Mouse (Mus musculus) midbrain, embryonic 12.5 days (tissue): Measurements from ENCODE around the gene 4930524B15Rik. TPM values are rescaled to one million over a fixed set of nuclear protein-coding genes. Genes with fewer than 3 reads are reported as not detected.
"Not testable (repeated sequence)": the region's sequence is repeated elsewhere in the genome, so short reads cannot be mapped to it uniquely, and the experiment has no call there.

ENCODE experiments used
- ATAC-seq: fragments of 200-750 bp; cut with Nextera tagmentation; 2 replicates; pipeline ENCODE4 v1.8.0; 2017; ENCODE audit warnings: low read depth, moderate TSS enrichment, moderate library complexity; ENCODE audit not compliant: low FRiP score
- H3K27ac ChIP-seq: fragments of 300-500 bp; sonication (generic); replicated peaks from 2 replicates; pipeline ENCODE4 v1.5.1; 2016; ENCODE audit warnings: mild to moderate bottlenecking
- H3K27me3 ChIP-seq: fragments of 300-500 bp; sonication (generic); 2 replicates; pipeline ENCODE4 v1.6.1; 2016; ENCODE audit warnings: mild to moderate bottlenecking
- H3K36me3 ChIP-seq: fragments of 300-500 bp; sonication (generic); 2 replicates; pipeline ENCODE4 v1.6.1; 2016
- H3K4me1 ChIP-seq: fragments of 300-500 bp; sonication (generic); 2 replicates; pipeline ENCODE4 v1.6.1; 2016
- H3K4me2 ChIP-seq: fragments of 300-500 bp; sonication (generic); replicated peaks from 2 replicates; pipeline ENCODE4 v1.6.1; 2016; ENCODE audit warnings: mild to moderate bottlenecking, moderate library complexity
- H3K4me3 ChIP-seq: fragments of 300-500 bp; sonication (generic); 2 replicates; pipeline ENCODE4 v1.5.1; 2016; ENCODE audit warnings: mild to moderate bottlenecking
- H3K9ac ChIP-seq: fragments of 300-500 bp; sonication (generic); replicated peaks from 2 replicates; pipeline ENCODE4 v1.6.1; 2016; ENCODE audit warnings: mild to moderate bottlenecking, moderate library complexity
- H3K9me3 ChIP-seq: fragments of 300-500 bp; sonication (generic); 2 replicates; pipeline ENCODE4 v1.6.1; 2016; ENCODE audit warnings: mild to moderate bottlenecking
- WGBS: fragments of 180-500 bp; shearing (Covaris S2); methylation state at CpG from one replicate; pipeline ENCODE4 v1.1.7; 2016; 5-methylcytosine and 5-hydroxymethylcytosine counted together
- polyA plus RNA-seq: library from polyadenylated mRNA; unstranded; fragments of >200 nt; fragmentation: Nextera tagmentation; extraction: Ambion mirVana; gene quantifications from 2 replicates; pipeline ENCODE4 v1.2.1, GENCODE M21; 2016

Gene 4930524B15Rik
- polyA plus RNA-seq, 1 experiment from 2014 or later = 0.11 TPM

GRCm38 (mm10) chr11:32000281-32000680 is 34.9 kb downstream of the 4930524B15Rik start, which contains the start of gene Nsg2:
TSS of gene Nsg2 (plus strand) at chr11:32000463.
- no peaks in the 10 kb centered on the region; the same call in 1 of the 2 replicates for H3K27me3 ChIP-seq
- H3K4me1 ChIP-seq = peaks cover 33% of the 10 kb centered on the region
- under 1% methylated on average over 16 of the region's 16 CpGs for WGBS
- peak within 1 kb of the TSS; percentile 52 for H3K4me3 ChIP-seq
- H3K4me2 ChIP-seq = peak within 1 kb of the TSS; percentile 67
- peak; percentile 87 for ATAC-seq
- H3K27ac ChIP-seq = peak within 1 kb of the TSS; percentile 93
- H3K36me3 ChIP-seq = peaks cover 18% of the 10 kb centered on the region
- H3K9ac ChIP-seq = peak within 1 kb of the TSS; percentile 73
- H3K9me3 ChIP-seq = no peaks in the 10 kb centered on the region

- peak overlapping the region; percentile 52 for H3K4me3 ChIP-seq
- H3K27ac ChIP-seq = peak overlapping the region; percentile 93
- no peak for ATAC-seq
- H3K9ac ChIP-seq = peak overlapping the region; percentile 73
- H3K4me2 ChIP-seq = peak overlapping the region; percentile 67
- H3K4me1 ChIP-seq = peaks cover 33% of the 10 kb centered on the region
- peaks cover 7% of the 10 kb centered on the region for H3K9me3 ChIP-seq
- no peaks in the 10 kb centered on the region; the same call in 1 of the 2 replicates for H3K27me3 ChIP-seq
- 3% methylated on average over 11 of the region's 11 CpGs for WGBS
- H3K36me3 ChIP-seq = peaks cover 29% of the 10 kb centered on the region
These were observed 36.0 kb downstream of the 4930524B15Rik start for GRCm38 (mm10) chr11:32001181-32001910.

- peak overlapping the region; percentile 52 for H3K4me3 ChIP-seq
- no peaks in the 10 kb centered on the region; the same call in 1 of the 2 replicates for H3K27me3 ChIP-seq
- under 1% methylated on average over 5 of the region's 5 CpGs for WGBS
- H3K4me2 ChIP-seq = peak overlapping the region; percentile 67
- peak overlapping the region; percentile 93 for H3K27ac ChIP-seq
- peak; percentile 75 for ATAC-seq
- peaks cover 33% of the 10 kb centered on the region for H3K4me1 ChIP-seq
- peaks cover 19% of the 10 kb centered on the region for H3K9me3 ChIP-seq
- peak overlapping the region; percentile 73 for H3K9ac ChIP-seq
- H3K36me3 ChIP-seq = peaks cover 42% of the 10 kb centered on the region
These were observed 37.3 kb downstream of the 4930524B15Rik start for GRCm38 (mm10) chr11:32002670-32003072.

GRCm38 (mm10) chr11:32008049-32008448 is 42.7 kb downstream of the 4930524B15Rik start:
- not testable (repeated sequence) for ATAC-seq
- H3K4me1 ChIP-seq = peaks cover 45% of the 10 kb centered on the region

GRCm38 (mm10) chr11:32008852-32009251 is 43.5 kb downstream of the 4930524B15Rik start:
- peak overlapping the region; percentile 84 for H3K27ac ChIP-seq
- no peak overlapping the region for H3K4me2 ChIP-seq

More at GRCm38 (mm10) chr11:32008049-32008448, 42.7 kb downstream of the 4930524B15Rik start:
- not testable (repeated sequence) for H3K9ac ChIP-seq, H3K27me3 ChIP-seq, H3K27ac ChIP-seq, H3K4me3 ChIP-seq, H3K4me2 ChIP-seq
- H3K9me3 ChIP-seq = peaks cover 19% of the 10 kb centered on the region
- 82% methylated on average over 3 of the region's 3 CpGs for WGBS
- peaks cover 47% of the 10 kb centered on the region for H3K36me3 ChIP-seq

GRCm38 (mm10) chr11:32009961-32010662 is 44.7 kb downstream of the 4930524B15Rik start:
- peaks cover 42% of the 10 kb centered on the region for H3K36me3 ChIP-seq
- H3K27me3 ChIP-seq = no peaks in the 10 kb centered on the region
- H3K4me3 ChIP-seq = no peak overlapping the region
- 5% methylated on average over 13 of the region's 13 CpGs for WGBS
- peak overlapping the region; percentile 34 for H3K4me2 ChIP-seq
- peak; percentile 88 for ATAC-seq
- H3K9me3 ChIP-seq = peaks cover 19% of the 10 kb centered on the region
- peak overlapping the region; percentile 84 for H3K27ac ChIP-seq
- peaks cover 39% of the 10 kb centered on the region for H3K4me1 ChIP-seq
- peak overlapping the region; percentile 24; the same call in 1 of the 2 replicates for H3K9ac ChIP-seq

More at GRCm38 (mm10) chr11:32008852-32009251, 43.5 kb downstream of the 4930524B15Rik start:
- no peaks in the 10 kb centered on the region for H3K27me3 ChIP-seq
- WGBS = 71% methylated on average over 3 of the region's 3 CpGs
- H3K9me3 ChIP-seq = peaks cover 19% of the 10 kb centered on the region
- H3K36me3 ChIP-seq = peaks cover 49% of the 10 kb centered on the region
- no peak for ATAC-seq
- H3K4me1 ChIP-seq = peaks cover 39% of the 10 kb centered on the region
- H3K4me3 ChIP-seq = no peak overlapping the region
- H3K9ac ChIP-seq = no peak overlapping the region

GRCm38 (mm10) chr11:32010663-32010970 is 45.2 kb downstream of the 4930524B15Rik start:
- Histone ChIP-seq H3K36me3 (peaks cover 37% of the 10 kb centered on the region), H3K27ac (peak overlapping the region; percentile 84), H3K9me3 (peaks cover 19% of the 10 kb centered on the region), H3K4me1 (peaks cover 39% of the 10 kb centered on the region), H3K27me3 (no peaks in the 10 kb centered on the region), H3K9ac (0 out of 2 replicates have a peak overlapping the region, but pooled peaks have one; percentile 24), H3K4me3 (no peak overlapping the region), H3K4me2 (peak overlapping the region; percentile 34)
- peak; percentile 31 for ATAC-seq
- 36% methylated on average over 5 of the region's 5 CpGs for WGBS

GRCm38 (mm10) chr11:32011867-32012603 is 46.6 kb downstream of the 4930524B15Rik start:
- Histone ChIP-seq H3K27ac (no peak overlapping the region), H3K4me1 (peaks cover 44% of the 10 kb centered on the region)

GRCm38 (mm10) chr11:32013014-32013427 is 47.6 kb downstream of the 4930524B15Rik start:
- no peak for ATAC-seq
- 92% methylated on average over 4 of the region's 4 CpGs for WGBS
- peaks cover 54% of the 10 kb centered on the region for H3K4me1 ChIP-seq
- no peak overlapping the region for H3K4me2 ChIP-seq
- H3K27ac ChIP-seq = no peak overlapping the region
- H3K4me3 ChIP-seq = no peak overlapping the region
- no peaks in the 10 kb centered on the region for H3K9me3 ChIP-seq
- H3K27me3 ChIP-seq = no peaks in the 10 kb centered on the region
- H3K9ac ChIP-seq = no peak overlapping the region
- H3K36me3 ChIP-seq = peaks cover 17% of the 10 kb centered on the region; the same call in 1 of the 2 replicates

More at GRCm38 (mm10) chr11:32011867-32012603, 46.6 kb downstream of the 4930524B15Rik start:
- Histone ChIP-seq H3K36me3 (peaks cover 23% of the 10 kb centered on the region), H3K9ac (no peak overlapping the region), H3K9me3 (peaks cover 5% of the 10 kb centered on the region; the same call in 1 of the 2 replicates), H3K27me3 (no peaks in the 10 kb centered on the region), H3K4me3 (no peak overlapping the region), H3K4me2 (no peak overlapping the region; the same call in 1 of the 2 replicates)
- no peak for ATAC-seq
- 75% methylated on average over 9 of the region's 9 CpGs for WGBS

- no peak overlapping the region for H3K4me2 ChIP-seq
- peaks cover 60% of the 10 kb centered on the region for H3K4me1 ChIP-seq
- 89% methylated on average over 1 of the region's 1 CpGs for WGBS
- no peak overlapping the region for H3K9ac ChIP-seq
- H3K27ac ChIP-seq = no peak overlapping the region
- H3K36me3 ChIP-seq = peaks cover 22% of the 10 kb centered on the region
- H3K27me3 ChIP-seq = no peaks in the 10 kb centered on the region
- ATAC-seq = no peak
- H3K9me3 ChIP-seq = no peaks in the 10 kb centered on the region
- no peak overlapping the region for H3K4me3 ChIP-seq
These were observed 48.2 kb downstream of the 4930524B15Rik start for GRCm38 (mm10) chr11:32013561-32013960.

- Histone ChIP-seq H3K4me1 (peaks cover 55% of the 10 kb centered on the region), H3K27ac (peak overlapping the region; percentile 47), H3K4me2 (no peak overlapping the region), H3K9ac (no peak overlapping the region), H3K27me3 (no peaks in the 10 kb centered on the region), H3K4me3 (no peak overlapping the region), H3K36me3 (peaks cover 41% of the 10 kb centered on the region), H3K9me3 (no peaks in the 10 kb centered on the region)
- 58% methylated on average over 4 of the region's 4 CpGs for WGBS
- no peak; the same call in 1 of the 2 replicates for ATAC-seq
These were observed 52.8 kb downstream of the 4930524B15Rik start for GRCm38 (mm10) chr11:32018201-32018600.
